Mouse (Mus musculus): ENCODE results near the gene Trpm2. TPM values are rescaled to one million over a fixed set of nuclear protein-coding genes. Genes with fewer than 3 reads are reported as not detected.

Trpm2 gene
- total RNA-seq, 1 experiment from 2014 or later = 4.2 TPM

Other genes starting within 250 kb of the Trpm2 start
- not detected in 2 replicates for gene Krtap12-1, start 250.0 kb downstream of the Trpm2 start, total RNA-seq (2017)
- not detected in 2 replicates for gene Gm10100, start 244.1 kb downstream of the Trpm2 start, total RNA-seq (2017)
- gene Gm18596, start 227.9 kb downstream of the Trpm2 start, total RNA-seq (2017) = not detected in 2 replicates
- gene Gm9736, start 219.2 kb downstream of the Trpm2 start, total RNA-seq (2017) = not detected in 2 replicates
- gene Gm3233, start 210.9 kb downstream of the Trpm2 start, total RNA-seq (2017) = not detected in 2 replicates
- gene Gm3238, start 199.2 kb downstream of the Trpm2 start, total RNA-seq (2017) = not detected in 2 replicates
- not detected in 2 replicates for gene Gm7138, start 193.6 kb downstream of the Trpm2 start, total RNA-seq (2017)
- not detected in 2 replicates for gene Gm3250, start 188.0 kb downstream of the Trpm2 start, total RNA-seq (2017)
- not detected in 2 replicates for gene Gm7137, start 182.4 kb downstream of the Trpm2 start, total RNA-seq (2017)
- gene Gm9639, start 175.5 kb downstream of the Trpm2 start, total RNA-seq (2017) = not detected in 2 replicates
- gene Gm19668, start 171.4 kb downstream of the Trpm2 start, total RNA-seq (2017) = not detected in 2 replicates
- gene Gm9507, start 158.7 kb downstream of the Trpm2 start, total RNA-seq (2017) = not detected in 2 replicates
- gene Gm2696, start 155.9 kb downstream of the Trpm2 start, total RNA-seq (2017) = not detected in 2 replicates
- gene Krtap10-4, start 143.5 kb downstream of the Trpm2 start, total RNA-seq (2017) = not detected in 2 replicates
- gene Krtap10-10, start 134.6 kb downstream of the Trpm2 start, total RNA-seq (2017) = not detected in 2 replicates
- not detected in 2 replicates for gene Gm36176, start 123.8 kb downstream of the Trpm2 start, total RNA-seq (2017)
- not detected in 2 replicates for gene Gm10318, start 117.7 kb downstream of the Trpm2 start, total RNA-seq (2017)
- gene Gm3285, start 108.6 kb downstream of the Trpm2 start, total RNA-seq (2017) = not detected in 2 replicates
- gene Lrrc3, start 68.0 kb downstream of the Trpm2 start, total RNA-seq (2017) = 0.23 TPM in 1 of 2 replicates, not detected in the other
- 10.5 and 12.6 TPM in 2 replicates for gene 1810043G02Rik, start 8.0 kb upstream of the Trpm2 start, total RNA-seq (2017)
- gene Pfkl, start 39.5 kb upstream of the Trpm2 start, total RNA-seq (2017) = 42.8 and 43.8 TPM in 2 replicates
- gene Dnmt3l, start 71.4 kb upstream of the Trpm2 start, total RNA-seq (2017) = 0.87 TPM in 1 of 2 replicates, not detected in the other
- gene Aire, start 73.0 kb upstream of the Trpm2 start, total RNA-seq (2017) = not detected in 2 replicates
- gene Icosl, start 98.7 kb upstream of the Trpm2 start, total RNA-seq (2017) = 0.73 and 1.0 TPM in 2 replicates
- 84.9 and 97.8 TPM in 2 replicates for gene D10Jhu81e, start 199.2 kb upstream of the Trpm2 start, total RNA-seq (2017)
- 29.2 and 32.2 TPM in 2 replicates for gene Pwp2, start 214.6 kb upstream of the Trpm2 start, total RNA-seq (2017)

All from common myeloid progenitor, adult 5-6 weeks (primary cell).